Mouse (Mus musculus) naive thymus-derived CD4-positive, alpha-beta T cell, adult 2 months (primary cell): ENCODE measurements at regions not wholly inside any gene's neighbourhood (a gene's known extent, or its start where the extent isn't known, plus 50 kb on each side); places are given as distances from the start of the nearest gene placed in this dataset.

Experiments
- DNase-seq: peaks from one replicate; pipeline ENCODE4 v3.0.0-alpha.2; 2011; ENCODE audit warnings: low read depth

DNA sequence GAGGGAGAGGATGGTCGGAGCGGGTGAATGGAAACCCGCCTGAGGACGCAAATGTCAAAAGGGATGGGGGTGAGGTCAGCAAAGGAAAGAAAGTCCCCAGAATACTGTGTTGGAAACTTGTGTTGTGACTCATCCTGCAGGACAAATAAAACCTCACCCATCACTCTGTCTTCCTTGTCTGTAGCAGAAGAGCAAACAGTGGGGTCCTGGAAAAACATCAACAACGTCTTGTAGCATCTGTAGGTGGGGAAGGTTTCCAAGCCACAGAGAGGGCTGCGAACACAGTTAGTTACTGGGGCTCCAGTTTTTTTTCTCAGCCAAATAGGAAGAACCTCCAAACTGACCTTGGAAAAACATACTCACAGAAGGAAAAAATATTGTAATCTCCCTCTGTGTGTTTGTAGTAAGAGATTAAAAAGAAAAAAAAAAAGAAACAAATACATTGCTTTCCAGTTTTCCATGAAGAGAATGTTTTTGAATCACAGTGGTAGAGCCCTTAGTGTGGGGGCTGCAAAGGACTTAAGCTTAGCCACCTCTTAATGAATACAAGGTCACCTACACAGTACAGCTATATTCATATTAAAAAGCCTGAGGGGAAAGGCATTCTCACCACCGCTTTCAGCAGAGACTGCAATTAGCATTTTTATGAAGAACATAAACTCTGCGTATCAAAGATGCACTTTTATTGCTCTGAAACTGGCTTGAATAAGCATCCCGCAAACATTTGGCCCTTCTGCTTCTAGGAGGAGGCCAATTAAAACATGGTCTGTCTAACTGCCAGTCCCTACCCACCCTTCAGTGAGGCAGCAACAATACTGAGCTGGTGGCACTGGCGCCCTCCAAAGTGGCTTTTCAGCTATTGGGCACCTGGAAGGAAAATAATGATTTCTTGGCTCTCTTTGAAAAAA is 198.6 kb upstream of the Tprg start:
- no peak for DNase-seq

DNA sequence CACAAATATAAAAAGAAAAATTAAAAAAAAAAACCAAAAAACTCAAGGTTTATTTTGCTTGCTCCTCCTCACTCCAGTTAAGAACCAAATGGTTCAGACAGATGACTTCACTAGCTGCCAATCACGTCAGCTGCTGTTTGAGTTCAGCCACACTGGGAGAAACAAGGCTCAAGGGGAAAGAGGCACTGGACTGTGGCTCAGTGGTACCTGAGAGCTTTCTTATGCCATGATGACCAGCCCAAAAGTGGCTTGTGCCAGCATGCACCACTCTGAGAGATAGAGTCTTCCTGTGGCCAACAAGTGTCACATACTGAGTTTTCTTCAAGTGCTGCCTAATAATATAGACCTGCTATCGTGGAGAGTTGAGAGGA is 198.0 kb upstream of the Tprg start:
- no peak for DNase-seq

DNA sequence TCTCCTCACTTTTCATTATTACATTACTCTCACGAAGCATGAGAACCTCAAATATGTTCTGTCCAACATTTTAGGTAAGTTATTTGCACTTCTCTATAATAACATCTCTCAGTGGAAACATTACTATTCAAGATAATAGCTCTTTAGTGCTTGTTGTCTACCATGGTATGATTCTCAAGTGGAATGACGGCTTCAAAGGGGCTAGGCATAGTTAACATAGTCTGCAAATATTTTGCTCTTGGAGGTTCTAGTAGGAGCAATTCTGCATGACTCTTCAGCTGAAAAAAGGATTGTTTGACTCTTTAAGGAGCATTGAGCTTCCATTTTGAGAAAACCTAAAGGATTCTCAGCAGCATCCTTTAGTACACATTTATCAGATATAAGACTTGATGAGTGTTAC is 182.5 kb upstream of the Tprg start:
- no peak for DNase-seq

DNA sequence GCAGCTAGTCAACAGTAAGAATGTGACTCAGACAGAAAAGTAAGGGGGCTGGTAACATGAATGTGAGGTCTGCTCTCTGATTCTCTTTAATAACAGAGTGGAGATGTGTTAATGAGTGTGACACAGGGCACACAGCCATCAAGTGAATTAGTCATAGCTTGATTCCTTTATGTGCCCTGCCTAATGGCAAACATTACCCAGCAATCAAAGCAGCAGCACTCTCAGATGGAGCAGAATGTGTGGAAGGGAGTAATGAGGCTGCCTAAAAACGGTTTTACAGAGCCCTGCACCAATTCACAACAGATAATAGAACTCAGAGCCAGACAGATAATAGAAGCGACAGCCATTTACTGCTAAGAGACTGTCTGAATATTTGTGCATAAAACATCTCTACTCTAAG is 182.0 kb upstream of the Tprg start:
- DNase-seq, result no peak

DNA sequence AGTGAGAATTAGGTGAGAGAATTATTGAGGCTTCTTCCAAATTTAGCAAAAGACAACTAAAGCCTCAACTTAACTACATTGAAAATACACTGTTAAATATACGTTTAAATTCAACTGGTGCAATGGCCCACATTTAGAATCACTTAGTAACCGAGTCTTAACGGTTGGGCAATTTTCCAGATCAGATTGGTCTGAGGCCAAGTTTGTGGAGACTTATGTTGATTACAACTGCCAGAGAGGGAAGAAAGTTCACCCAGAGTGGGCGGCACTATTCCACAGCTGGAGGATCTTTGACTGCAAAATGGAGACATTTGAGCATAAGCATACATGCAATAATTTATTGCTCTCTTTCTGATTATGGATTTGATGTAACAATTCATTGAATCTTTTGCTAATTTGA is 146.5 kb upstream of the Tprg start:
- no peak for DNase-seq

DNA sequence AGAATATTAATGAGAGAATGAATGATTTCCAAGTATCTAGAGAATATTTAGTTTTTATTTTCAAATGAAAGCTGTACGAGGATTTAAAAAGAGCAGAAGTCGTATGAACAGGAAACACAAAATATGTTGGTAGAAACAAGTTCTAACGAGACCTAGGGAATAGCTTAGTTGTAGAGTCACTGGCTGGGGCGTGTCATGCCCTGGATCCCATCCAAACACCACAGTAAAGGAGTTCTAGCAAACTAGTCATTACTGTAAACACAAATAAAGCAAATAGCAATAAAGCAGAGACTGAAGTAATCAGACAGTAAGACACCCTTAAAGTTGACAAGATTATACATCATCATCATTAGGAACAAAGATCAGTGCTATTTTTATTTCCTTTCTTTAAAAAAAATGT is 139.1 kb upstream of the Tprg start:
- no peak for DNase-seq

DNA sequence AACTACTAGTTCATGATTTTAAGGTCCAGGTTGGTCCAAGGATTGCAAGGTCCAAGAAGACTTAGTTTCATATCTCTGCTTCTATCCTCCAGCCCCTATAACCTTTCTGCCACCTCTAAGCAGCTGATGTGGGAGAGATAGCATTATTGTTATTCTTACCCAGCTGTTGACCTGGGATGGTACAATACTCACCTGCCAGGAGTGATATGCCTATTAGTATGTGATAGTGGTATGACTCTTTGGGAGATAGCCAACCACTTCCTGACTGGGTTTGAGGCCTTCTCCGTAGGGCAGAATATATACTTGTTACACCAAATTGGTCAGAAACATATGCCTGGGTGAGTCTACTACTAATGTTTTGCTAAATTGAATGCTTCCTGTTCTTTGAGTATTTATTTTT is 137.4 kb upstream of the Tprg start:
- DNase-seq, result no peak

DNA sequence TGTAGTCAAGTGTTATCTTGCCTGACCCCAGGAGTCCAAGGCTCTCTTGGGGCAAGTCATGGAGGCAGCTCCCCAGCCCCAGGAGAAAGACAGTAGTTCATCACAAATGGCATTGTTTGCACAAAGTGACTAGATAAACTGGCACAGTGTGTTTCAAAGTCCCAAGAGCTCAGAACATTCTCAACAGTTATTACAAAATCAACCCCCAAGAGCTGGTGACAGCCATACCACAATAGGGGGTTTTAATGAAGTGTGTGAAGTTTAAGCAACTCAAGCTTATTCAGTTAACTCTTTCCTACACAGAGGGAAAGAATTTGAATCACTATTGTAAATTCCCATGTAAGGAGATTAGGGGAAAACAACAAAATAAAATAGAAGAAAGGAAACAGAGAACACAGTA is 109.7 kb upstream of the Tprg start:
- DNase-seq, result no peak

DNA sequence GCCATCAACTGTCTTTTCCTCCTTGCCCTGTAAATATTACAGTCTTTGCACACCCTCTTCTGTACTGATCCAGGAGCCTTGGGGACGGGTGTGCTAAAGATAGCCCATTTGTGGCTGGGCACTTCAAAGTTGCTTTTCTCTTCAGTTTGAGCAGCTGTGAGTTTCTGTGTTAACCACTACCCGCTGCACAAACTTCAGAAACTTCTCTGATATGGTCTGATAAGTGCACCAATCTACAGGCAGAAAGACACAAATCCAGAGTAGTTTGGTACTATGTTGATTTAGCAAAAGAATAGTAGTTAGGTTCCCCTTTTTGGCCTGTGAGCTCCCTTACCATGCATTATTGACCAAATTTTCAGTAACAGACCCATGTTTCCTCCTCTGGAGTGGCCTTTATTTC is 108.6 kb upstream of the Tprg start:
- no peak for DNase-seq

DNA sequence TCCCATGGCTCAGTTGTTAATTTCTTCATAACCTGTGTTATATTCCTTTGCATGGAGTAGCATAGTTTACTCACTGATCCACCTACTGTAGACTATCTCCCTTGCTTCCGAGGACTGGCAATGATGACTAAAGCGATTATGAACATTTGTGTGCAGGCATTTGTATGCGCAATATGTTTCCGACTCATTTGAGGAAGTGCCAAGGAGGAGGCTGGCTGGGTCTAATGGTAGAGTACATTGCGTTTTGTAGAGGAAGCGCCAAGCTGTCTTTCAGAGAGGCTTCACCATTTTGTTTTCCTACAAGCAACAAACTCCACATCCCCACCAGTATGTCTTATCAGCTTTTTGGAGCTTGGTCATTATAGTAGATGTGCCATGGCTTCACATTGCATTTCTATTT is 104.7 kb upstream of the Tprg start:
- no peak for DNase-seq

DNA sequence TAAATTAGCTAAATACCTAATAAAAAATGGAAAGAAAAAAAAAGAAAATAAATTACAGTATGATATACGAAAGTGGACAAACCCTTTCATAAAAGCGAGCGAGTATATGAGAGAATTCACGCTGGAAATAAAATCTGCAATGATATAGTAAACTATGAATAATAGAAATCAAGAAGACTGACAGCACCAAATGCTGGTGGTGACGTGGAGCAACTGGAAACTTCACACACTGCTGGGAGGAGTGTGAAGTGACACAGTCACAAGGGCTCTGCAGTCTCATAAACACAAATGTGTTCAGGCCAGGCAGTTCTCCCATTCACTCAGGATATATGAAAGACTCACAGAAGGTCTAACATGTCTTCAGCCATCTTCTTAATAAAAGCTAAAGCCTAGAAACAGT is 89.5 kb upstream of the Tprg start:
- no peak for DNase-seq

DNA sequence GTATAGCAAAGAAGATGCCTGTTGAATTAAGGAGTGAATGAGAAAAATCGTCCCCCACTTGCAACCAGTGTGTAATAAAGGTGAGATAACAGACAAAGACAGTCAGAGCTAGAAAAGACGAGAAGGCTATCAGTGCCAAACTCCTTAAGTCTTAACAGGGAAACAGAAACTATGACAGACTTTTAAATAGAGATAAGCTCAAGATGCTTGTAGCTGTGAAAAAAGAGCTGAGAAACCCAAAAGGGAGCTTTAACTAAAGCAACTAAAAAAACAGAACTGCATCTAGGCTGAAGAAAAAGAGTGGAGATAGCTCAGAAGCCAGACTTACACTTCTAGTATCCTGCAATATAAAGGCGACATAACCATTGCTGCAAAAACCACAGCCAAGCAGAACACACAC is 87.8 kb upstream of the Tprg start:
- DNase-seq, result no peak

DNA sequence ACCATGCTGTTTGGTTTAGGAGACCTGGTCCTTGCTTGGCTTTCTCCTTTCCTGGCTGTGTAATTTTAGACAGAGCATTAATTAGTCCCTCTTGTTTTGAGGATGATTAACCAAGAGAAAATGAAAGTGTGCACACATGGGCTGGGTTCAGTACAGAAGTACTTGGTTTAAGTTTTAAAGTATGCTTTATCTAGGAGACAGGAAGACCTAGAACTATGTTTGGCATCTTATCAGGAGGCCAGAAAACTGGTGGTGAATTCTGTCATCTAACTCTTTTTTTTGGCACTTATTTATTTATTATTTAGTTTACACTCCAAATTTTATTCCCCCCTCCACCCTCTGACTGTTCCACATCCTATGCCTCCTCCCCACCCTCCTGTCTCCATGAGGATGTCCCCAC is 86.6 kb upstream of the Tprg start:
- no peak for DNase-seq

DNA sequence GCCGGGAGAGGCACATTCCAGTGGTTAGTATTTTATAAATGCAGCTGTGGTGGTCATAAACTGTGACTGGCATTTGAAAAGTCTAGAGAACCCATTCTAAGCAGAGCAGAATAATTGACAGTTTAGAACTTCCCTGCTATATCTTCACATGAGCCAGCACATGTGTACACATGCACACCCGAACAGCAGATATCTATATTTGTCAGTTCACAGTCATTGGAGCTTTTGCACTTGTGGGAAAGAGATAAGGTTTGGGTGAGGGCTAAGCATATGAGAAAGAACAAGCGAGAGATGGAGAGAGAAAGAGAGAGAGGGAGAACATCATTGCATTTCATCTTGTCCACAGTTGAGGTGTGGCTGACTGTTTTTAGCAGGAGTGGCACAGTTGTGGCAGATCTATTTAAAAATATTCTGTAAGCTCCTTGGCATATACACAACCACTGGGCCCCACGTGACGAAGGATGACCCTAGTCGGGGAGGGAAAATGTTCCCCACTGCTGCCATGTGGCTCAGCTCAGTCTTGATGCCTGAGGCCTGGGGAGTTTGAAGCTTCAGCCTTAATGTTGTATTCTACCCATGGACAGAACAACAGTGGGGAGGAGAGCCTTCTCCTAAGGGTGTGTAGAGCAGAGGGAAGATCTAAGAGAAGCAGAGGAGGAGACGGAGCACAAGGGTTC is 85.4 kb upstream of the Tprg start:
- DNase-seq, result no peak

DNA sequence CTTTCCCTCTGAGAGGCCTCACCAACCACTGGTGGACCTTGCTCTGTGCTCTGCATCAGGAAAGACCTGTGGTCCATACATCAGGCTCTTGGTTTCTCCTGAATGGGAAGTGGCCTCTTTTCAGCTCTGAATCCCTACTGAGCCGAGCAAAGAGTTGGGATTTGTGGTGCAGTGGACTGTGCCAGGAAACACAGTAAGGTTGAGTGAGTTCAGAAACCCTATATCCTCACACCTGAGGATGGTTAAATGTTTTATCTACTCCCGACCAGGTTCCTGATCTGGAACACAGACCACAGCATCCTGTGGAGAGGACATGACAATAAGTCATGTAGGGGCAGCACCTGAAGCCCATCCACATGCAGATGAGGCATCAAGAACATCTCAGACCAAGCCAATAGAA is 73.4 kb upstream of the Tprg start:
- DNase-seq, result no peak

DNA sequence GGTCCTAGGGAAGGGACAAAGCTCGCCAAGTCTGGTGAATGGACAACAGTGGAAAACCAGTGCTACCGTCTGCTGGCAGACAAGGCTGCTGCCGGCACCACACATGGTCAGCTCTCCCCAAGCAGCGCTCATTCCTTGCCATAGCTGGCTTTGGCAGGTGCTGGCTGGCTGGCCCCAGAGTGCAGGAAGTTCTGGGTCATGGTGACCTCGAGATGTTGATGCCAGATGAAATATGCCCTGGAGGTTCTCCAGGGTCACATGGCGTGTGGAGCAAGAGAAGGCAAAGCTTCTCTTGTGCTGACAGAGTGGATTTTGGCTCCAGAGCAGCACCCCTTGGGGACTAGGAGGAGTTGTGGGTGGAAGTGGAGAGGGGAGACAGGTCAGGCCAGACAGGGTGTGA is 66.1 kb upstream of the Tprg start:
- DNase-seq, result no peak

DNA sequence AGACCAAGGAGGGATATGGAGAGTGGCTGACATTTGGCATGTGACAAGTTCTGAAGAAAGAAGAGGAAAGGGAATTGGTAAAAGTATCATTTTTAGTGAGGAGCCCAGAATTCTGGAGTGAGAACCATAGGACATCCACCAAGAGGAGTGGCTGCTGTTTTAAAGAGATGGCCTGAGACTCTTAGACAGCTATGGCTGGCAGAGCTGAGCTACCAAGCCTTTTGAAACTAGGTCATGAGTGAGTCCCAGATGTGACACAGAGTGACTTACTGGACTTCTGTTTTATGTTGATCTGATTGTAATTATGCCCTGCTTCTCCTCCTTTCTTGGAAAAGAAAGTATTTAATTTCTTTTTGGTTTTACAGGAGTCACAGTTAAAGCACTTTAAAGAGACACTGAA is 61.8 kb upstream of the Tprg start:
- no peak for DNase-seq
